Mouse (Mus musculus) adrenal gland, postnatal 4 days (tissue): ENCODE measurements around the gene Itpk1. TPM values are rescaled to one million over a fixed set of nuclear protein-coding genes. Genes with fewer than 3 reads are reported as not detected.
A peak's percentile ranks its signal among the peaks of the same experiment; 100 is the strongest.

Experiments used
- DNase-seq, 2 experiments: peaks; one replicate each; pipeline ENCODE4 v3.0.0; 2021 to 2022; ENCODE audit warnings: low spot score in 2 of 2, mixed read lengths in 2 of 2
- total RNA-seq, 2 experiments: library from RNA; stranded (reverse); gene quantifications; 2 replicates each; pipeline ENCODE4 v1.2.3; 2021

Itpk1 gene
- total RNA-seq, 2 experiments from 2014 or later = 46.6 to 57.7 TPM

- DNase-seq = no peak
Observed at GRCm38 (mm10) chr12:102601847-102602246, 102.9 kb downstream of the Itpk1 start.

DNA sequence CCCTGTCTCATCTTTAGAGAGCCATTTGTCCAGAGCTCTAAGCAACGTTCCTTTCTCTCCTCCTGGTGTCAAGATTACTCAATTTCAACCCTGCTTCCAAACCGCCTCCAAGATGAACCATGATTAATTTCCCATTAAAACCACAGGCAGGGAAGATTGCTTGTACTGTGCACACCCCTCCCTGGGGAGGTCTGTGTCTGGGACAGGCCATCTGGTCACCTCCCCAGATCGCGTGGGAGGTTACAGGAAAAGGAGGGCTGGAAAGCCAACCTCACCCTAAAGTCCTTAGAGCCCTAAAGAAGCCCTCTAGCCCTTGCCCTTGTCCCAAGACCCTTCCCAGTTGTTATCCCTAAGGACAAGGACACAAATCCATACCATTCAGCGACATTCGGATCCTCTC is 104.4 kb downstream of the Itpk1 start:
- no peak for DNase-seq

DNA sequence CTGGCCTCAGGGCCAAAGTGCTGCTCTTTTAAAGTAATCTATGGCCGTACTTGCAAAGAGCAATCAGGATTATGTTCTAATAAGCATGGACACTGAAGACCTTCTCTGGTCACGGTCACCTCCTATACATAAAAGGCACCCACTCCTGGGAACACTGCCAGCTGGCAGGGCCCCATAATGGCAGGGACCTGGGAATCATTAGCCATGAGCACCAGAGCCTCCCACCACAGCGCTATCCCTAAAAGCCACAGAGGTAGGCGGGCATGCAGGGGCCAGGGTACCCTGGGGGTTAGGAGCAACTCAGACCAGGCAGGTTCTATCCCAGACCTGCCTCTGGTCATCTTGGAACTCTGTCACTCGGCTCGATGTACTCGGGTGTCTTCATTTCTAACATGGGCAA is 104.9 kb downstream of the Itpk1 start:
- no peak for DNase-seq

GRCm38 (mm10) chr12:102598535-102598934 is 106.2 kb downstream of the Itpk1 start:
- DNase-seq = no peak

GRCm38 (mm10) chr12:102597466-102597865 is 107.3 kb downstream of the Itpk1 start:
- DNase-seq = no peak

DNA sequence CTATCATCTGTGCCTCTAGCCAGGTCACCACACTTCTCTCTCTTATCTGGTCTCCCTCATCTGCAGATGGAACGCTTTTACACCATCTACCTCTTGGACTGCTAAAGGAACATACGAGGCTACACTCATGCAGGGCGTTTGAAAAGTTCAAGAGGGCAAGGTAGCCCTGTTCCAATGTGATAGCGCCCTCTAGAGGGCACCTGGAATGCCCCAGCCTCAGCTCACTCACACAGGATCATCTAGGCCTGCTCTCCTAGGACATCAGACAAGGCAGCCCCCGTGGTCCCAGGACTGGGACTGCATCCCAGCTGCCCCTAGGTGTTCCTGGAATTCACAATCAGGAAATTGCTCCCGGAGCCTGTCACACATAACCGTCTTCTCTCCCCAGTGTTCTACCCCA is 108.3 kb downstream of the Itpk1 start:
- no peak for DNase-seq

GRCm38 (mm10) chr12:102594627-102595026 is 110.1 kb downstream of the Itpk1 start:
- DNase-seq = no peak

DNA sequence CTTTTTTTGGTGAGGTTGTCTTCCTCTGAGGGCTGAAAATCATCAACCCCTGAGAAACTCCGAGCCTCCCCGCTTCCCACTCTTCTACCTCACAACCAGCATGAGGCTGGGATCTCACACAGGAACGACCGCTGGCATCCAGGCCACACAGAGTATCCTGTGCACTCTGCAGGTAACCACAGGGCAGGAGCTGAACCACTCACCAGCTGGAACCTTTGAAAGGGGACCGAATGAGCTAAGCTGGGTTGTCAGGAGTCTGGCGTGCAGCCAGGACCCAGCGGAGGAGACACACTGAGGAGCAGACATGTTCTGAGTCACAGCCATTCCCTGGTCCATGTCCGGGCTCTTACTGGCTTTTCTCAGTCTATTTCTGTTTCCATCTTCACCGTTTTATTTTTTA is 111.0 kb downstream of the Itpk1 start:
- no peak for DNase-seq

DNA sequence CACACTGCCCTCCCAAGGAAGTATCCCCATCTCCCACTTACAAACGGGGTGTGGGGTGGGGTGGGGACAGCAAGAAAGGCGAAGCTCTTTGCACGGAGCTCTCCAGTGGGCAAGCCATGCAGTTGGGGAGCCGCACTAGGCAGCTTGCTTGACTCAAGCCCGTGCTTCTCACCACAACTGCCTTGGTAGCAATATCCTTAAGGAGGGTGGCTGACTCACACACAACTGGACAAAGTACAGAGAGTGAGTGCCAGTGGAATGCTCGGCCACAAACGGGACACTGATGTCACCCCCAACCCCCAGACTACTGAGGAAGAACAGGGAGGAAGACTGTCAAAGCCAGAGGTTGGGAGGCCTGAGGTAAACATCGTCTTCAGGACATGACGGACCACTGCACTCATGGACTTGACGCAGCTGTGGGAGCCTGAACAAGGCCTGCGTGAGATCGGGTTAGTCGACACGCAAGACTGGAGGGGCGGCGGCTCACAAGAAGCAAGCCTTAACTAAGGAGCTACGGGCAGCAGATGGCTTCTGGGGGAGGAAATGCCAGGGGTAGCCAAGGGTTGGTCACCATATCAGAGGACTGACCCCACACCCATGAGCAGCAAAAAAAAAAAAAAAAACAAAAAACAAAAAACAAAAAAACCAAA is 113.9 kb downstream of the Itpk1 start:
- DNase-seq = no peak

- DNase-seq = no peak
Observed at GRCm38 (mm10) chr12:102587106-102587505, 117.6 kb downstream of the Itpk1 start.

- DNase-seq = no peak
Observed at GRCm38 (mm10) chr12:102586286-102586881, 118.3 kb downstream of the Itpk1 start.

DNA sequence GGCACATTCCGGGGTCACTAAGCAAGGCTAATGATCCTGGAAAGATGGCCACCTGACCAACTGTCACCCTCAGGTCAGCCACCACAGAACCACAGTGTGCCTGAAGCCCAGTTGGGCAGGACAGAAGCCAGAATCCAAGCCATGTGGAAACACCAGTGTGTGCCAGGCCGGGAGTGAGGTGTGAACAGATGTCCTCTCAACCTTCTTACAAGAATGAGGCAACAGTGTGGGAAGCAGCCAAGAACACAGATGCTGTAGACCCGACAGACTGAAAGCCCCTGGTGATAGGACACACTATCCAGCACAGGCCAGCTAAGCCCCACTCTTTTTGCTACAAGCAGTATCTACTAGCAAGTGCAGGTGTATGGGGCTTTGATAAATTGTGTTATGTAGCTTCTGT is 119.3 kb downstream of the Itpk1 start:
- no peak for DNase-seq

- no peak for DNase-seq
Observed at GRCm38 (mm10) chr12:102582441-102582840, 122.3 kb downstream of the Itpk1 start.

GRCm38 (mm10) chr12:102581579-102582196 is 123.0 kb downstream of the Itpk1 start:
- no peak for DNase-seq

- peak; percentile 57 to 63 for DNase-seq
Observed at GRCm38 (mm10) chr12:102579041-102579440, 125.7 kb downstream of the Itpk1 start.

GRCm38 (mm10) chr12:102576659-102577398 is 127.9 kb downstream of the Itpk1 start:
- DNase-seq = no peak

DNA sequence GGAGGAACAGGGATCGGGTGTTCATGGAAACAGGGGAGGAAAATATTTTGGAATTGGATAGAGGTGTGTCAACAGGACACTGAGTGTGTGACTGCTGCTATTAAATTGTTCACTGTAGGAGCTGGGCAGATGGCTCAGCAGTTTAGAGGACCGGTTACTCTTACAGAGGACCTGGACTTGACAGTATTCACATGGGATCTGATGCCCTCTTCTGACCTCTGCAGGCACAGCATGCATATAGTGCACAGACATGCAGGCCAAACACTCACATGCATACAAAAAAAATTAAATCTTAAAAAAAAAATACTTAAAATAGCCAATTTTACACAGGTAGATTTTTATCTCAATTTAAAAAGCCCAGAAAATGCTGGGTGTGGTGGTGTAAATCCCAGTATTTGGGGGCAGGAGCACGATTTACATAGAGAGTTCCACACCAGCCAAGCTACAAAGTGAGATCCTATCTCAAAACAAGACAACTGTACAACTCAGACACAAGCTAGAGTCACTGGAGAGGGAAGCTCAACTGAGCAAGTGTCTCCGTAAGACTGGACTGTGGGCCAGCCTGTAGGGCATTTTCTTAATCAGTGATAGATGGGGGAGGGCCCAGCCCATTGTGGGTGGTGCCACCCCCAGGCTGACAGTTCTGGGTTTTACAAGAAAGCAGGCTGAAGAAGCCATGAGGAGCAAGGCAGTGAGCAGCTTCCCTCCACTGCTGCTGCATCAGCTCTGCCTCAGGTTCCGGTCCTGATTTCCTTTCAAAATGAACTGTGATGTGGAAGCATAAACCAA is 129.0 kb downstream of the Itpk1 start:
- DNase-seq = no peak

- DNase-seq = no peak
Observed at GRCm38 (mm10) chr12:102573036-102573435, 131.7 kb downstream of the Itpk1 start.

DNA sequence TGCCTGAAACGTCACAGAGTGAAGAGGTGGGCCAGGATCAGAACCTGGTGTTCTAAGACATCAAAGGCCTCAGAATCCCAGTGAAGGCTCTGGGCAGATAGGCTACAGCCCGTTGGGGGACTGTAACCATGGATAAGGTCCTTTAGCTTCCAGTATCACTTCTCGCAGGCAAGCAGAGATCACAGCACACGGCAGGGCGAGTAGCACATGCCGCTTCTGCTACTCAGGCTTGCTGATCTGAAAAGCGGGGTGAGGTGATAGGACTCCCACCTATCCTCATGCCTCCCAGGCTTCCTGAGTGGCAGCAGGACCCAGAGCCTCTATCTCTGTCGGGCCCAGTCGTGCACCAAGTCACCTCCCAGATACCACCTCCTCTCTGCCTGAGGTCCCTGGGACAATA is 133.1 kb downstream of the Itpk1 start:
- no peak for DNase-seq

GRCm38 (mm10) chr12:102570734-102571133 is 134.0 kb downstream of the Itpk1 start:
- DNase-seq = no peak

DNA sequence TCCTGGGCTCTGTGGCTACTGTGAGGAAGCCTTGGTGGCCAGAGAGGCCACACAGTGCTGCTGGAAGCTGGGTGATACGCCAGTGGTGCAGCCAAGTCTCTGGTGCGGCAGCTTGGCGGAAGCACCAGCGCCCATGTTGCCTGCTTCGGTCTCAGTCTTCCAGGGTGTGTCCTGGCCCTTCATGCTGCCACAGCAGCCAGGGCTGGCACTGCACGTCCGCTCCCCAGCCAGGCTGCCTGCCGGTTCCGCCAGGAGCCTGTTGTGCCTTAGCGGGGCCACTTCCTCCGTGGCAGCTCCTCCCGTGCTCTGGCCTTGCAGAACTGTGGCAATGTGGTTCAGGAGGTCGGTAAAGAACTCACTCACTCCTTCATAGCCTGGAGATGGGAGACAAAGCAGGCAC is 134.6 kb downstream of the Itpk1 start:
- DNase-seq = no peak
